Mouse (Mus musculus) CD8-positive naive resting alpha-beta T cell, adult 2 months (primary cell): Measurements from ENCODE around the gene Fa2h.

Source experiments
- DNase-seq, 2 experiments: peaks; one replicate each; pipeline ENCODE4 v3.0.0; 2022; ENCODE audit warnings: low read depth in 2 of 2, low spot score in 2 of 2

Gene Fa2h

DNA sequence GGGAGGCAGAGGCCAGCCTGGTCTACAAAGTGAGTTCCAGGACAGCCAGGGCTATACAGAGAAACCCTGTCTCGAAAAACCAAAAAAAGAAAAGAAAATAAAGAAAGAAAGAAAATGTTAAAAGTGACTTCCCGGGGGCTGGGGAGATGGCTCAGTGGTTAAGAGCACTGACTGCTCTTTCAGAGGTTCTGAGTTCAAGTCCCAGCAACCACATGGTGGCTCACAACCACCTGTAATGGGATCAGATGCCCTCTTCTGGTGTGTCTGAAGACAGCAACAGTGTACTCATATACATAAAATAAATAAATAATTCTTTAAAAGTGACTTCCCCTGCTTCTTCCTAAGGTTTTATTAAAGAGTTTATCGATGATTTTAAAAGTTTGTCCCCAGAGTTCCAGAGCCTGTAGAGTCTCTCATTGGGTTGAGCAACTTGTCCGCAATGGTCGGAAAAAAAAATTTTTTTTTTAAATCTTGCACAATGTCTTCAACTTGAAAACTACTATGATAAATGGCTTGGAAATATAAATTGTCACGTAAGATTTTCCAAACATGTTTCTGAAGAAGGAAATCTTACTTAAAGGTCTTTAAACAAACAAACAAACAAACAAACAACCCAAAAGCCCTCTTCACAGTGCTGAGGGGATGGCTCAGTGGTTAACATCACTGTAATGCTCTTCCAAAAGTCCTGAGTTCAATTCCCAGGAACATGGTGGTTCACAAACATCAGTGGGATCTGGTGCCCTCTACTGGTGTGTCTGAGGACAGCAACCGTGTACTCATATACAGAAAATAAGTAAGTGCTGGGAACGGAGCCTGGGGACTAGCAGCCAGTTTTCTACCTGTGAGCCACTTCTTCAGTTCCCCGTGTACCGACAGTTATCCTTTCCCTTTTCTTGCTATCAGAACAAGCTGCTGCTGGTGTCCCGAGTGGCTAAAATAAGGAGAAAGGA lies 92.8 kb downstream of the Fa2h start:
- DNase-seq, result no peak

DNA sequence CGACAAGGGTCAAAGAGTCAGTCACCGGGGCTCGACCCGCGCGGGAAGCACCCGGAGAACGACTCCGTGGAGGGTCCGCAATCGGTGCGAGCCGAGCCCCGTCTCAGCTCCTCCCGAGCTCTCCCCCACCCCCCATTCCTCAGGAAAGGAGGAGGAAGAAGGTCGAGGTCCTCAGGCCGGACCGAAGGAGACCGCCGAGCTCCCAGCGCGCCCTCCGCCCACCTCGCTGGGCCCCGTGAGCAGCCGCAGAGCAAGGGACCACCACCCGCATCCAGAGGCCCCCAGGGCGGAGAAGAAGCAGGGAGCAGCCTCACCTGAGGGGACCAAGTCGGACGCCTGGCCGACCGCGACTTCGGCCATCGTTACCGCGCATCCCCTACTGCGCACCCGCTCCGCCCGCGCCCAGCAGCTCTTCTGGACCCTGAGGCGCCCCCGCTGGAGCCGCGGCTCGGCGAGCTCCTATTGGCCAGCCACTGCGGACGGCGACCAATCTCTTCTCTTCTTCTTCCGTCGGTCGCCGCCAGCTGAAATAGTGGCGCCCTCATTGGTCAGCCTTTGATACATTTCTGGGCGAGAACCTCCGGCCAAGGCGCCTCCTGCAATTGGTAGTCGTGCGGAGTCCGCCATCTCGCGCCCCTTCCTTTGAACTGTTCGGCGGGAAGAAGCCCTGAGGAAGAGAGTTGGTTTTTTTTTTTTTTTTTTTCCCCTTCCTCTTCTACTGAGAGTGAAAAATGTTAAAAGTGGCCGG lies 93.6 kb downstream of the Fa2h start, which contains the start of gene Rfwd3:
Gene Rfwd3, minus strand, starts transcription at position 402 of the 748 bp plus-strand sequence.
- peak; percentile 91 for DNase-seq

DNA sequence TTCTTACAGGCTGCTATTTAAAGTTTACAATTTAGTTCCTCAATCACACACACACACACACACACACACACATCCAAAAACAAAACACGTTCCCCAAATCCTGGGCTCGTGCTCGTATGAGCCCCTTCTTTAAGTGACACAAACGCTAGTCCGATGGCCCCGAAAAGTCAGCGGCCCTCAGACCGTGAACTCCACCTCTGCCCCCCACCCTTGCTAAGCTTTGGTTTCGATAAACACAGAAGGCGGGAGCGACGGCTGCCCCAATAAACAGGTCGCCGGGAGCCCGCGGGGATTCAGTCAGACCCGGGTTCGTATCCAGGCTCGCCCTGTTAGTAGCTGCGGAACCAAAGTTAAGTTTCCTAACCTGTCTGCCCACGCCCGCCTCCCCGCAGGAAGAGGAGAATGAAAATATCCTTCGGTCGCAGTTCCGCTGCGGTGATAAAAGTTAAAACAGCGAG lies 94.2 kb downstream of the Fa2h start:
- DNase-seq, result peak; percentile 51 to 55

DNA sequence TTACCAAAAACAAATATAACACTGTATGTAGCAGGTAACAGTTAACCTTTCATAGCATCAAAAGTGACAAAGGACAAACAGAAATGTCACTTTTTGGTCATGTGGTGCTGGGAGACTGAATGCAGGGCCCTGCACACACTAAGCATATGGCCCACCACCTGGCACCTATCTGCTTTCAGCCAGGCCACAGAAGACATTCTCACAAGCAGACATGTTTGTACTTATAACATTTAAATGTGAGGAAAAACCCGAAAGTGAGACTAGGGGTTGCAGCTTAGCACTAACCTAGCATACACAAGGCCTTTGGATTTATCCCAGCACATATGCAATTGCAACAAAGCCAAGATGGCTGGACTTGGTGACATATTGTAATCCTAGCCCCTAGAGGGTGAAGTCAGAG lies 95.6 kb downstream of the Fa2h start:
- DNase-seq, result no peak
